Mouse (Mus musculus): ENCODE measurements around the gene Flrt1. TPM values are rescaled to one million over a fixed set of nuclear protein-coding genes. Genes with fewer than 3 reads are reported as not detected.

The Flrt1 gene
- total and polyA plus RNA-seq, 2 experiments: 0.09 to 0.31 TPM

DNA sequence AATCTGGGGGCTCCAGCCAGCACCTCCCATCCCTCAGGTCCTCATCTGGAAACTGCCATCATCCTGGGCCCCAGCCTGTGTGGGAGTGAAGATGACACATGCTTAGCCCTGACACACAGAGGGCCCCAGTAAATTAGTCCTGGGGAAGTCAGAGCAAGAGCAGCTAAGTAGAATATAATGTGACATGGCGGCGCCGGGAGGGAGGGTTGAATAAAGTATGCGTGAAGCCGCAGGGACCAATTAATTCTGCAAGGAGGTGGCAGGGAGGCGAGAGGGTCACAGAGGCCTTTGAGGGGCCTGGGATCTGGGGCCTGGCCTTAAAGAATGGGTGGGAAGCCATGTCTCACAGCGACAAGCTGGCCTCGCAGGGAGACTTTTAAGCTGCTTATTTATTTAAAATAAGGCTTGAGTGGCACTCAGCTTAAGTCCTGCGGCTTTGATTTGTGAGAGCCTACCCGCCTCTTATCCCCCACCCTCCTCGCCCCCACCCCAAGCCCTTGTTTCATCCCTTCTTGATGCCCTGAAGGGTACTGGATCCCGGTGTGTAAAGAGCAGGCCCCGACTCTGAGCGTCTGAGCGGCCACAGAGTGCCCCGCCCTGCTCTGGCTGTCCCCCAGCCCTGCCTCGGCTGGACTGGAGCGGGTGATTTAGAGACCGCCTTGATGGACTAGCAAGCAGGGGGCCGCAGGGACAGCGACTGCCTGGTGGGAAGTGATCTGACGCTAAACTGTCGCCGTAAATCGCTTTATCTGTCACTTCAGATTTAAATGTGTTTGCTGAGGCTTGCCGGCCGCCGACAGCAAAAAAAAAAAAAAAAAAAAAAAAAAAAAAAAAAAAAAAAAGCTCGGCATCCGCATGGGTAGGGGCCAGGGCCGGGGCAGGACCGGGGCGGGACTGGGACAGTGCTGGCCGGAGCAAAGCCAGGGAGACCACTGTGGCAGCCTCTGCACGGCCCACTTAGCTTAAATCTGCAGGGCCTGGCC lies 35.5 kb downstream of the Flrt1 start:
- 71% methylated on average over 35 of the region's 35 CpGs for WGBS
- Histone ChIP-seq H3K4me1 (ENCODE audit: control insufficient read depth, insufficient read depth, low read length) (0 out of 2 replicates have a peak, but pooled peaks cover 2% of the 10 kb centered on the region), H3K4me3 (ENCODE audit: insufficient read depth, low read depth, low read length) (peak overlapping the region; percentile 16; the same call in 1 of the 2 replicates), H3K79me2 (ENCODE audit: control insufficient read depth, insufficient read depth, low read length) (0 out of 2 replicates have a peak, but pooled peaks cover 2% of the 10 kb centered on the region), H3K36me3 (ENCODE audit: control insufficient read depth, insufficient read depth, low read length) (no peaks in the 10 kb centered on the region), H3K9ac (ENCODE audit: low read depth, low read length) (0 out of 2 replicates have a peak overlapping the region, but pooled peaks have one; percentile 33), H3K27me3 (ENCODE audit: control insufficient read depth, insufficient read depth, low read length) (no peaks in the 10 kb centered on the region), H3K27ac (replicated peaks; ENCODE audit: insufficient read depth, low read depth, low read length) (no peak overlapping the region; the same call in 1 of the 2 replicates)
- DNase-seq (ENCODE audit: extremely low read depth, low read depth, low spot score): no peak
- TF ChIP-seq POLR2A (IDR thresholded peaks at IDR 0.05; ENCODE audit: extremely low read depth, insufficient read depth, low read length) (no peak), CTCF (IDR thresholded peaks at IDR 0.05; ENCODE audit: low read depth, low read length) (no peak)

DNA sequence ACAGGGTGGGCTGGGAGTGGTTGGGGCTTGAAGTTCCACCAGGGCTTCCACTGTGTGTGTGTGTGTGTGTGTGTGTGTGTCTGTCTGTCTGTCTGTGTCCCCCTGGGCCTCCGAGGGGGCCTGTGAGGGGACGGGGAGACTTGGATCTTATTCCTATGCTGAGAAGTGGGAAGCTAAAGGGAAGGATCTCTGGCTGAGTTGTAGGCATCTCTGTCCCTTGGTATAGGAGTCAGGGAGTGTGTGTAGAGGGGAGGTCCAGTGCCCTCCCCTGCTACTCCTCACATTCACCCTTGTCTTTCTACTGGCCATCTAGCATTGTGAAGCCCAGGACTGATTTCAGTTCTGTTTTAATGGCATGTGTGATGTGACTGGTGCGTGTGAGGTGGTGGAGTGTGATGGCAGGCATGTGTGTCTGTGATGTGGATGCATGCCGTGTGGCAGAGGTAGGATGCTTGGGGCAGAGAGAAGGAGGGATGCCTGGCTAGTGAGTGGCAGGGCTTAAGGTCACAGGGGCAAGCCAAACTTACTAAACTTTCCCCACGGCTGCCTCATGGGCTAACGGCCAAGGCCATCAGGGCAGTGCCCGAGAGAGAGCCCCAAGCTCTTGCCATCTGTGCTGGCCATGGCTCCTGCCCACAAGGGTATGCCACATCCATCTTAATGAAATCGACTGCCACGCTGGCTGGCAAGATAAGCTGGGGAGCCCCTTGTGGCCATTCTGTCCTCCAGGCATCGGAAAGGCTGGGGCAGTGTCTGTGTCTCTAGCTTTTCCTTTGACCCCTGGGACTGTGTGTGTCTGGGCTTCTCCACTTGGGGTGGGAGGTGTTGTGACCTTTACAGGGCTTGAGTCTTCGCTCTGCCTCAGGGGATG lies 36.6 kb downstream of the Flrt1 start:
- Histone ChIP-seq H3K4me3 (ENCODE audit: insufficient read depth, low read depth, low read length) (no peak overlapping the region), H3K27ac (replicated peaks; ENCODE audit: insufficient read depth, low read depth, low read length) (no peak overlapping the region), H3K27me3 (ENCODE audit: control insufficient read depth, insufficient read depth, low read length) (no peaks in the 10 kb centered on the region), H3K79me2 (ENCODE audit: control insufficient read depth, insufficient read depth, low read length) (0 out of 2 replicates have a peak, but pooled peaks cover 2% of the 10 kb centered on the region), H3K4me1 (ENCODE audit: control insufficient read depth, insufficient read depth, low read length) (0 out of 2 replicates have a peak, but pooled peaks cover 2% of the 10 kb centered on the region), H3K9ac (ENCODE audit: low read depth, low read length) (no peak overlapping the region), H3K36me3 (ENCODE audit: control insufficient read depth, insufficient read depth, low read length) (no peaks in the 10 kb centered on the region)
- no peak for TF ChIP-seq CTCF (IDR thresholded peaks at IDR 0.05; ENCODE audit: low read depth, low read length)
- WGBS: 65% methylated on average over 11 of the region's 11 CpGs
- peak; percentile 28 for DNase-seq (ENCODE audit: extremely low read depth, low read depth, low spot score)

DNA sequence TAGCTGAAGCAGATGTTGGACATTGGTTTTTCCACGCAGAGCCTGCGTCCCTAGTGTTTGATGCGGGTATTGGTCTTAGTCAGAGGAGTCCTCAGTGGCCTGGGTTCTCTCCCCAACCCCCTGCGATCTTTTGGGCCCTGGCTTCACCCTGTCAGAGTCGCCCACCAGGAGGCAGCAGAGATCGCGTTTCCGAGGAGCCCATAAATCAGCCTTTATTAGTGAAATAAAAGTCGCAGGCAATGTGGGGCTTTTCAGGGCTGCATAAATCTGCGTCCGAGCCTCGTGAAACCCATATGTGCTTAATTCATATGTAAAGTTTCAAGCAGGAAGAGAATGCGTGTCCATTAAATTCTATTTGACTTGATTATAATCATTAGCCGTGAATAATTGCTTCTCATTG lies 37.4 kb downstream of the Flrt1 start:
- no peak for TF ChIP-seq POLR2A (IDR thresholded peaks at IDR 0.05; ENCODE audit: extremely low read depth, insufficient read depth, low read length)
- peak; percentile 89 for TF ChIP-seq CTCF (IDR thresholded peaks at IDR 0.05; ENCODE audit: low read depth, low read length)
- H3K4me1 ChIP-seq (ENCODE audit: control insufficient read depth, insufficient read depth, low read length): peaks cover 3% of the 10 kb centered on the region; the same call in 1 of the 2 replicates
- no peaks in the 10 kb centered on the region for H3K27me3 ChIP-seq (ENCODE audit: control insufficient read depth, insufficient read depth, low read length)
- WGBS: 29% methylated on average over 14 of the region's 14 CpGs
- H3K4me3 ChIP-seq (ENCODE audit: insufficient read depth, low read depth, low read length): no peak overlapping the region
- no peak for DNase-seq (ENCODE audit: extremely low read depth, low read depth, low spot score)
- no peak overlapping the region for H3K9ac ChIP-seq (ENCODE audit: low read depth, low read length)
- H3K36me3 ChIP-seq (ENCODE audit: control insufficient read depth, insufficient read depth, low read length): no peaks in the 10 kb centered on the region
- no peak overlapping the region for H3K27ac ChIP-seq (replicated peaks; ENCODE audit: insufficient read depth, low read depth, low read length)
- 0 out of 2 replicates have a peak, but pooled peaks cover 2% of the 10 kb centered on the region for H3K79me2 ChIP-seq (ENCODE audit: control insufficient read depth, insufficient read depth, low read length)

DNA sequence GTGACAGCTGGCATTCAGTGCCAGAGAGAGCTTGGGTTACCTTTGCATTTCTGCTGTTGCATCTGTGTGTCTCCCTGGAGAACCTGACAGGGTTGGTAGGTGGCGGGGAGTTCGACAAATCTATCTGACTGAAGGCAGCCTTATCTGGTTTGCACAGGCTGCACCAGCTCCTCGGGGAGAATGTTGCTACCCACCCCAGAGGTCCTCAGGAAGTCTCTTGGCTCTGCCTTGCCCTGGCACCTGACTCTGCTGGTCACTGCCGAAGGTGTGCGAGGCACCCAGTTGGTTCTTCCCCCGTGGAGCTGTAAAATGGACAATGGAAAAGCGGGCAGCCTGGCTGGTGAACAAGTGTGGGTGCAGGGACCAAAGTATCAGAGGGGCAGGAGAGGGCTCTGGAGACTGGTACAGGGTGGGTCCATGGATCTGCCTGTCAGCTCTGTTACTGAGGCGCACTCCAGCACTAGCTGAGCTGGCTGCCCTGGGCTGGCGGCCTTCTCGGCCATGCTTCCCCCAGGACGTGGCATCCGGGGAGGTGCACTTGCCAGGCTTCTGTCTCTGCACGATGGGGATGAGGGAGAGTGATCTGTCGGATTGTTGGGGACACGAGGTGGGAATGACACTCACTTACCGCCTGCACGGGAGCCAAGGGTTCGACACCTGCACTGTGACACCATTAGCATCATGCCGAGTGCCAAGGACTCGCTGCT lies 38.0 kb downstream of the Flrt1 start:
- Histone ChIP-seq H3K4me3 (ENCODE audit: insufficient read depth, low read depth, low read length) (no peak overlapping the region), H3K36me3 (ENCODE audit: control insufficient read depth, insufficient read depth, low read length) (no peaks in the 10 kb centered on the region), H3K79me2 (ENCODE audit: control insufficient read depth, insufficient read depth, low read length) (0 out of 2 replicates have a peak, but pooled peaks cover 2% of the 10 kb centered on the region), H3K27me3 (ENCODE audit: control insufficient read depth, insufficient read depth, low read length) (no peaks in the 10 kb centered on the region), H3K9ac (ENCODE audit: low read depth, low read length) (no peak overlapping the region), H3K27ac (replicated peaks; ENCODE audit: insufficient read depth, low read depth, low read length) (no peak overlapping the region), H3K4me1 (ENCODE audit: control insufficient read depth, insufficient read depth, low read length) (peaks cover 4% of the 10 kb centered on the region; the same call in 1 of the 2 replicates)
- no peak for DNase-seq (ENCODE audit: extremely low read depth, low read depth, low spot score)
- WGBS: 70% methylated on average over 20 of the region's 20 CpGs
- no peak for TF ChIP-seq POLR2A (IDR thresholded peaks at IDR 0.05; ENCODE audit: extremely low read depth, insufficient read depth, low read length)
- no peak for TF ChIP-seq CTCF (IDR thresholded peaks at IDR 0.05; ENCODE audit: low read depth, low read length)

DNA sequence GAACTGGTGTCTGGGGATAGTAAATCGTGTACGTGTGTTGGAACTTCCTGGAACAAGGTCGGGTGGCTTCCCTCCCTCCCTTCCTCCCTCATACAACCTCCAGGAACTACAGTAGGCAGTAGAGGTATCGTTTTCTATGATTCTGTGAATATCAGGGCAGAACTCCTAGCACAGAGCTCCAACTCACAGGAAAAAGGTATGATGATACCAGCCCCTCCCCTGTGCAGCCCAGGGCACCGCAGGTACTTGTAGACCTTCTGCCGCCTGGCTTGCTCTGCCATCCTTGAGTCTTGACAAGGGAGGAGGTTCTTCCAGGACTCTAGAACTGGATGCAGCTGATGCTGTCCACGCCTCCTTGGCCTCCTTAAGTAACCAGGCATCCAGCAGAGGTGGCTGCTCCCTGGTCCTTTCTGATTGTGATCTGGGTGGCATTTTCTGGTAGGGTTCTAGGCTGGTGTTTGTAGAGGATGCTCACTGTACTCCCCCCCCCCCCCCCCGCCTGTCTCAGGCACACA lies 38.6 kb downstream of the Flrt1 start:
- Histone ChIP-seq H3K27me3 (ENCODE audit: control insufficient read depth, insufficient read depth, low read length) (no peaks in the 10 kb centered on the region), H3K27ac (replicated peaks; ENCODE audit: insufficient read depth, low read depth, low read length) (no peak overlapping the region), H3K4me3 (ENCODE audit: insufficient read depth, low read depth, low read length) (no peak overlapping the region), H3K4me1 (ENCODE audit: control insufficient read depth, insufficient read depth, low read length) (peaks cover 7% of the 10 kb centered on the region; the same call in 1 of the 2 replicates), H3K36me3 (ENCODE audit: control insufficient read depth, insufficient read depth, low read length) (no peaks in the 10 kb centered on the region), H3K79me2 (ENCODE audit: control insufficient read depth, insufficient read depth, low read length) (0 out of 2 replicates have a peak, but pooled peaks cover 2% of the 10 kb centered on the region), H3K9ac (ENCODE audit: low read depth, low read length) (no peak overlapping the region)
- DNase-seq (ENCODE audit: extremely low read depth, low read depth, low spot score): no peak
- TF ChIP-seq CTCF (IDR thresholded peaks at IDR 0.05; ENCODE audit: low read depth, low read length) (no peak), POLR2A (IDR thresholded peaks at IDR 0.05; ENCODE audit: extremely low read depth, insufficient read depth, low read length) (no peak)
- 73% methylated on average over 8 of the region's 8 CpGs for WGBS

Data from liver, adult 2 months (tissue).